Mouse (Mus musculus) spleen, adult 2 months (tissue): Measurements from ENCODE around the gene Naglu.

Experiments used
- CTCF ChIP-seq: fragments of 200-500 bp; IDR thresholded peaks from 2 replicates; pipeline ENCODE4 v1.5.1; 2011; ENCODE audit warnings: mild to moderate bottlenecking, inconsistent platforms; ENCODE audit not compliant: insufficient read depth, insufficient read length, insufficient replicate concordance; ENCODE audit errors: extremely low read depth
- POLR2A ChIP-seq: fragments of 200-500 bp; IDR thresholded peaks from 2 replicates; pipeline ENCODE4 v1.6.1; 2011; ENCODE audit warnings: low read depth, low read length, inconsistent platforms

DNA sequence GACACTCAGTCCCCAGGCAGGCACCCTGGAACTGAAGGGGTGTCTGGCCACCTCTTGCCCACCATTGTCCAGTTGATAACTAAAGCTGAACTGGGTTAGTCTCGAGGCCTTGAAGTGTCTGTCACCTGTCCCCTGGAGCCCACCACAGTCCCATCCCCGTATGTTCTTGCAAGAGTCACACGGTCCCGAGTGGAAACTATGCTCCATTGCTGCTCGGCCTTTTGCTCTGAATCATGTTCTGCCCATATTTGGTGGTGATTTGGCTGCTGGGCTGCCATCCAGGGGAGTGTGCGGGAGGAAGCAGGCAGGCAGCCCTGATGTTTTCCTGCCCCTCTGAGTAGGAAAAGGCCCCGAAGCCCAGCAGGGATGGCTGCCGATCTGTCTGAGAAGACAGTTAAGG is 9.7 kb upstream of the Naglu start:
- TF ChIP-seq CTCF = no peak
- no peak for TF ChIP-seq POLR2A
